Mouse (Mus musculus): ENCODE measurements around the gene Zfp90. TPM values are rescaled to one million over a fixed set of nuclear protein-coding genes. Genes with fewer than 3 reads are reported as not detected.

Gene Zfp90
- polyA plus RNA-seq, 1 experiment from 2014 or later: 12.7 TPM

GRCm38 (mm10) chr8:106433667-106434066 lies 18.5 kb downstream of the Zfp90 start:
- Histone ChIP-seq H3K36me3 (no peaks in the 10 kb centered on the region), H3K4me1 (replicated peaks) (no peaks in the 10 kb centered on the region), H3K9me3 (replicated peaks) (no peaks in the 10 kb centered on the region), H3K27me3 (peaks cover 17% of the 10 kb centered on the region; the same call in 1 of the 2 replicates), H3K4me3 (no peak overlapping the region), H3K4me2 (no peak overlapping the region), H3K9ac (no peak overlapping the region), H3K27ac (no peak overlapping the region)
- no peak for ATAC-seq (replicated peaks; ENCODE audit: insufficient number of reproducible peaks, insufficient read depth, low FRiP score, low read depth)
- WGBS: 44% methylated on average over 1 of the region's 1 CpGs

- Histone ChIP-seq H3K9ac (no peak overlapping the region), H3K9me3 (replicated peaks) (no peaks in the 10 kb centered on the region), H3K4me2 (no peak overlapping the region), H3K4me3 (no peak overlapping the region), H3K27ac (no peak overlapping the region), H3K4me1 (replicated peaks) (no peaks in the 10 kb centered on the region), H3K27me3 (no peaks in the 10 kb centered on the region; the same call in 1 of the 2 replicates), H3K36me3 (no peaks in the 10 kb centered on the region)
- WGBS: 43% methylated on average over 3 of the region's 3 CpGs
- ATAC-seq (replicated peaks; ENCODE audit: insufficient number of reproducible peaks, insufficient read depth, low FRiP score, low read depth): no peak
These were observed 22.7 kb downstream of the Zfp90 start for GRCm38 (mm10) chr8:106437781-106438180.

DNA sequence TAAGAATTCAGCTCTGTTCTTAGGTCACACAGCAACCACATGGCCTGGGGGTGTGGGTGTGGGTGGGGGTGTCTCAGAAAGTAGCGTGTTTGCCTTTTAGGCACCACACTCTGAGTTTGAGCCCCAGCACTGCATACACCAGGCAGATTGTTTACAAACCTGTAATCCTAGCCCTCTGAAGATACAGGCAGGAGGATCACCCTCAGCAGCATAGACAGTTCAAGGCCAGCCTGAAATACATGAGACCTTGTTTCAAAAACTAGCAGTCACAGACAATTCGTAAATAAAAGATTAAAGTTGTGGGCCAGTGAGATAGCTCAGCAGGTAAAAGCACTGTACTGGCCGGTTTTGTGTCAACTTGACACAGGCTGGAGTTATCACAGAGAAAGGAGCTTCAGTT lies 25.0 kb downstream of the Zfp90 start:
- 78% methylated on average over 3 of the region's 3 CpGs for WGBS
- Histone ChIP-seq H3K9ac (no peak overlapping the region), H3K9me3 (replicated peaks) (no peaks in the 10 kb centered on the region)

GRCm38 (mm10) chr8:106442740-106443139 lies 27.6 kb downstream of the Zfp90 start:
- H3K4me1 ChIP-seq (replicated peaks): no peaks in the 10 kb centered on the region
- 88% methylated on average over 1 of the region's 1 CpGs for WGBS
- H3K9ac ChIP-seq: no peak overlapping the region
- H3K27me3 ChIP-seq: no peaks in the 10 kb centered on the region
- no peak overlapping the region for H3K27ac ChIP-seq
- H3K4me2 ChIP-seq: no peak overlapping the region
- H3K36me3 ChIP-seq: no peaks in the 10 kb centered on the region
- no peak for ATAC-seq (replicated peaks; ENCODE audit: insufficient number of reproducible peaks, insufficient read depth, low FRiP score, low read depth)
- H3K9me3 ChIP-seq (replicated peaks): no peaks in the 10 kb centered on the region
- H3K4me3 ChIP-seq: no peak overlapping the region

More for the DNA sequence above, 25.0 kb downstream of the Zfp90 start:
- no peak overlapping the region for H3K4me2 ChIP-seq
- no peaks in the 10 kb centered on the region for H3K4me1 ChIP-seq (replicated peaks)
- H3K27me3 ChIP-seq: no peaks in the 10 kb centered on the region
- H3K27ac ChIP-seq: no peak overlapping the region
- ATAC-seq (replicated peaks; ENCODE audit: insufficient number of reproducible peaks, insufficient read depth, low FRiP score, low read depth): no peak
- no peaks in the 10 kb centered on the region for H3K36me3 ChIP-seq
- H3K4me3 ChIP-seq: no peak overlapping the region

DNA sequence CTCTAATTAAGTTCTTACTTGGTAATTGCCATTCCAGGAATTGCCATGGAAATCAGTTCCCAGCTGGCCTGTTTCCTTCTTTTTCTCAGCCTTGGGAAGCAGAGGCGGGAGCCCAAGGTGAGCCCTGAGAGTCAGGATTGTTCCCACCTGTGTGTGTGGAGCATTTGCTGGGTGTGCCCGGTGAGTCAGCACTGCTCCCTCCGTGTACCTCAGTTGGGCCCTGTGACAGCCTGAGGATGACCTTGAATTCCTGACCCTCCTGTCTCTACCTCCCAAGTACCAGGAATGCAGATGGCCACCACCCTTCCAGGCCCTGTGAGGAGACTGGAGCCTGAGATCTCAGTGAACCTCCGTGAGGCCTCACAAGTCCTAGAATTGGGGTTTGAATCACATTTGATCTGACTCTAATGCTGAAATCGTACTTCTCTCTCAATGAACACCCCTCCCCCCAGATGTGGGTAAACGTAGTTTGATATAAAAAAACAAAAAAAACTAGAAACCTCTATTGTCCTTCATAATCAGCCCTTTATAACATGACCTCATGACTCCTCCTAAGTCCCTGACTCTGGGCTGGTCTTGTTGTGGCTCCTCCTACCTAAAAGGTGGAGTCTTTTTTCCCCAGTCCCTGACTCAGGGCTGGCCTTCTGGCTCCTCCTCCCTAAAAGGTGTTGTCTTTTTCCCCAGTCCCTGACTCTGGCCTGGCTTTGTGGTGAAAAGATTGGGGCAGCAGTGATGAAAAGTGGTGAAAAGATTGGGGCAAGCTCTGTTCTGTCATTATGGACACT lies 36.4 kb downstream of the Zfp90 start:
- H3K27ac ChIP-seq: no peak overlapping the region
- no peak overlapping the region for H3K4me2 ChIP-seq
- no peaks in the 10 kb centered on the region for H3K27me3 ChIP-seq
- ATAC-seq (replicated peaks; ENCODE audit: insufficient number of reproducible peaks, insufficient read depth, low FRiP score, low read depth): no peak
- no peak overlapping the region for H3K4me3 ChIP-seq
- no peaks in the 10 kb centered on the region for H3K36me3 ChIP-seq
- WGBS: 71% methylated on average over 6 of the region's 6 CpGs
- no peaks in the 10 kb centered on the region for H3K9me3 ChIP-seq (replicated peaks)
- H3K9ac ChIP-seq: no peak overlapping the region
- no peaks in the 10 kb centered on the region for H3K4me1 ChIP-seq (replicated peaks)

GRCm38 (mm10) chr8:106452701-106453481 lies 37.8 kb downstream of the Zfp90 start:
- WGBS: 76% methylated on average over 12 of the region's 12 CpGs

DNA sequence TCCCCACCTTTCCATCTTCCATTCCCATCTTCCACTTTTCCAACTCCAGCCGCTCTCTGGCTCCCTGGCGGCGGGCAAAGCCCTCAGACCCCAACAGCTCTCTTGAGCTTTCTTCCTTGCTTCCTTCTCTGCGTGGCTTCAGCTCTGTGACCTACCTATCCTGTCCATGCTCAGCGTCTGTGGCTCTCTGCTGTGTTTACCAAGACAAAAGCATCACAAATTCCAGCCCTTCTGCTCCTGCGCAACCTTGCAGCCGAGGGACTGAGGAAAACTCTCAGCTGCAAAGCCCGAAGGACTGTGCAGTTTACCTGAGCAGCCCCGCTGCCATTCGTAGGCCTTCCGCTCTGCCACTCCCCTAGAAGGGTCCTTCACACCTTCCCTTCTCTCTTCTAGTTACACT lies 38.9 kb downstream of the Zfp90 start:
- Histone ChIP-seq H3K4me1 (replicated peaks) (no peaks in the 10 kb centered on the region), H3K36me3 (no peaks in the 10 kb centered on the region), H3K9me3 (replicated peaks) (no peaks in the 10 kb centered on the region), H3K4me3 (no peak overlapping the region), H3K9ac (no peak overlapping the region), H3K27me3 (no peaks in the 10 kb centered on the region), H3K27ac (no peak overlapping the region), H3K4me2 (no peak overlapping the region)
- 70% methylated on average over 11 of the region's 11 CpGs for WGBS
- no peak for ATAC-seq (replicated peaks; ENCODE audit: insufficient number of reproducible peaks, insufficient read depth, low FRiP score, low read depth)

More at GRCm38 (mm10) chr8:106452701-106453481, 37.8 kb downstream of the Zfp90 start:
- H3K27ac ChIP-seq: no peak overlapping the region
- ATAC-seq (replicated peaks; ENCODE audit: insufficient number of reproducible peaks, insufficient read depth, low FRiP score, low read depth): no peak
- no peak overlapping the region for H3K4me2 ChIP-seq
- H3K4me3 ChIP-seq: no peak overlapping the region
- H3K27me3 ChIP-seq: no peaks in the 10 kb centered on the region
- no peak overlapping the region for H3K9ac ChIP-seq
- H3K9me3 ChIP-seq (replicated peaks): no peaks in the 10 kb centered on the region
- no peaks in the 10 kb centered on the region for H3K4me1 ChIP-seq (replicated peaks)
- no peaks in the 10 kb centered on the region for H3K36me3 ChIP-seq

- Histone ChIP-seq H3K27ac (no peak overlapping the region), H3K36me3 (no peaks in the 10 kb centered on the region), H3K9me3 (replicated peaks) (no peaks in the 10 kb centered on the region), H3K9ac (no peak overlapping the region), H3K27me3 (no peaks in the 10 kb centered on the region), H3K4me1 (replicated peaks) (peaks cover 15% of the 10 kb centered on the region), H3K4me2 (no peak overlapping the region), H3K4me3 (no peak overlapping the region)
- ATAC-seq (replicated peaks; ENCODE audit: insufficient number of reproducible peaks, insufficient read depth, low FRiP score, low read depth): no peak
- WGBS: 56% methylated on average over 5 of the region's 5 CpGs
These were observed 47.0 kb downstream of the Zfp90 start for GRCm38 (mm10) chr8:106462131-106462530.

DNA sequence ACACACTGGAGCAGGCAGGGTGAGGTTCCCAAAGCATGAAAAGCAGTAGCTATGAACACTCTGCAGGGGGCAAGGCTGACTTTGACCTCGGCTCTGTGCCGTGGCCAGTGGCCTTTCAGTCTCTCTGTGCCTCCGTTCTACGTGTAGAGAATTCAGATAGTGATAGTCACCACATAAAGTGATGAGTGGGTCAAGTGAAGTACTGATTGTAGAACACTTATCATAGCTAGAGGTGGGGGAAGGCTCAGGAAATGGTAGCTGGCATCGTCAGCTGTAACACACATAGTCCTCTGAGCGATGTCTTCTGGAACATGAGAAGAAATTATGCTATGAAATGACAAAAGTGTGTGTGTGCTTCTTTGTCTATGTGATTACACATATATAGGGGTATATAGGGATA lies 48.7 kb downstream of the Zfp90 start:
- no peaks in the 10 kb centered on the region for H3K36me3 ChIP-seq
- ATAC-seq (replicated peaks; ENCODE audit: insufficient number of reproducible peaks, insufficient read depth, low FRiP score, low read depth): no peak
- no peak overlapping the region for H3K9ac ChIP-seq
- no peak overlapping the region for H3K4me3 ChIP-seq
- H3K27ac ChIP-seq: no peak overlapping the region
- H3K9me3 ChIP-seq (replicated peaks): no peaks in the 10 kb centered on the region
- peaks cover 15% of the 10 kb centered on the region for H3K4me1 ChIP-seq (replicated peaks)
- no peak overlapping the region for H3K4me2 ChIP-seq
- no peaks in the 10 kb centered on the region for H3K27me3 ChIP-seq
- 38% methylated on average over 6 of the region's 6 CpGs for WGBS

DNA sequence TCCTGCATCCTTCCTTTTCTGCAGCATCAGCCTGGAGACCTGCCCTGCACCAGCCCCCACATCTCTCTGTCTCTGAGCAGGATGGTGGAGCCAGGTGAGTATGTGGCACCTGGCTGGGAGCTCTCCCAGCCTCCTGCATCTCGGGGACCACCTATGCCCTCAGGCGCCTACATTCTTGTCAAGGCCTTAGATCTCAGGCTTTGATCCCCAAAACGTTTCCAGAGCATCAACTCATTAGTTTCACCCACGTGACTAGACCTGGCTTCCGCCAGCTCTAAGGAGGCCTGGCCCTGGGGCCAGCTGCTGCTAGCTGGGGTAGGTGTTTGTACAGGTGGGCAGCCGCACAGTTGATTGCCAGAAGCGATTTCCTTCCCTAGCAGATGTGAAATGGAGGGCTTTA lies 54.4 kb downstream of the Zfp90 start:
- H3K9me3 ChIP-seq (replicated peaks): no peaks in the 10 kb centered on the region
- no peaks in the 10 kb centered on the region for H3K4me1 ChIP-seq (replicated peaks)
- no peak overlapping the region for H3K4me3 ChIP-seq
- 66% methylated on average over 7 of the region's 7 CpGs for WGBS
- no peak for ATAC-seq (replicated peaks; ENCODE audit: insufficient number of reproducible peaks, insufficient read depth, low FRiP score, low read depth)
- H3K9ac ChIP-seq: no peak overlapping the region
- H3K27ac ChIP-seq: no peak overlapping the region
- no peaks in the 10 kb centered on the region for H3K27me3 ChIP-seq
- H3K36me3 ChIP-seq: no peaks in the 10 kb centered on the region
- no peak overlapping the region for H3K4me2 ChIP-seq

DNA sequence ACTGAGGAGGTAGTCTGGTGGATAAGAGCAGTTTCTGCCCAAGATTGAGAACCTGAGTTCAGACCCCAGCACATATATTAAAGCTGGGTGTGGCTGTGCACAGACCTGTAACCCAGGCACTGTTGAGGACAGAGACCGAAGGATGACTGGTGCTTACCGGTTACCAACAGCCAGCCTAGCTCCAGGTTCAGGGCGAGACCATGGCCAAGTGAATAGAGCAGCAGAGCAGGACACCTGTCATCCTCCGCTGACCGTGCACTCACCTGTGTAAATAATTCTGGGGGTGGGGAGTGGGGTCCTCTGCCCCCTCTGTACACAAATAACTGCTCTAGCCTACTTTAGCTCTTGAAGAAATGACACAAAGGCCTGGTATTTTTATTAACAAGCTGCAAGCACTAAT lies 58.9 kb downstream of the Zfp90 start:
- H3K9me3 ChIP-seq (replicated peaks): no peaks in the 10 kb centered on the region
- no peak overlapping the region for H3K9ac ChIP-seq
- no peaks in the 10 kb centered on the region for H3K36me3 ChIP-seq
- H3K27me3 ChIP-seq: no peaks in the 10 kb centered on the region
- no peak overlapping the region for H3K27ac ChIP-seq
- H3K4me3 ChIP-seq: no peak overlapping the region
- ATAC-seq (replicated peaks; ENCODE audit: insufficient number of reproducible peaks, insufficient read depth, low FRiP score, low read depth): no peak
- H3K4me2 ChIP-seq: no peak overlapping the region
- H3K4me1 ChIP-seq (replicated peaks): no peaks in the 10 kb centered on the region
- 84% methylated on average over 5 of the region's 5 CpGs for WGBS

Measured in heart, embryonic 15.5 days (tissue).